Mouse (Mus musculus): ENCODE measurements at regions not wholly inside any gene's neighbourhood (a gene's known extent, or its start where the extent isn't known, plus 50 kb on each side); places are given as distances from the start of the nearest gene placed in this dataset.

- Histone ChIP-seq H3K27ac (ENCODE audit: low read length) (no peak overlapping the region), H3K9ac (ENCODE audit: low read length) (no peak overlapping the region), H3K4me3 (ENCODE audit: low read length) (no peak overlapping the region), H3K27me3 (ENCODE audit: control insufficient read depth, insufficient read depth, low read length) (no peaks in the 10 kb centered on the region), H3K4me2 (ENCODE audit: low read depth, low read length) (no peak overlapping the region), H3K9me3 (replicated peaks; ENCODE audit: control insufficient read depth, low read length) (no peaks in the 10 kb centered on the region), H3K4me1 (ENCODE audit: control insufficient read depth, insufficient read depth, low read length) (no peaks in the 10 kb centered on the region), H3K36me3 (ENCODE audit: control insufficient read depth, insufficient read depth) (no peaks in the 10 kb centered on the region)
- no peak for ATAC-seq (replicated peaks; ENCODE audit: extremely low read depth, insufficient read depth, low FRiP score)
Observed at GRCm38 (mm10) chr8:41964088-41964487, 547.2 kb upstream of the Frg1 start.

GRCm38 (mm10) chr8:41956878-41957277 lies 540.0 kb upstream of the Frg1 start:
- no peak for ATAC-seq (replicated peaks; ENCODE audit: extremely low read depth, insufficient read depth, low FRiP score)
- WGBS: 75% methylated on average over 1 of the region's 1 CpGs
- no peaks in the 10 kb centered on the region for H3K9me3 ChIP-seq (replicated peaks; ENCODE audit: control insufficient read depth, low read length)
- no peak overlapping the region for H3K9ac ChIP-seq (ENCODE audit: low read length)
- no peaks in the 10 kb centered on the region for H3K36me3 ChIP-seq (ENCODE audit: control insufficient read depth, insufficient read depth)
- H3K27ac ChIP-seq (ENCODE audit: low read length): no peak overlapping the region
- no peaks in the 10 kb centered on the region for H3K4me1 ChIP-seq (ENCODE audit: control insufficient read depth, insufficient read depth, low read length)
- no peak overlapping the region for H3K4me2 ChIP-seq (ENCODE audit: low read depth, low read length)
- H3K4me3 ChIP-seq (ENCODE audit: low read length): no peak overlapping the region
- no peaks in the 10 kb centered on the region for H3K27me3 ChIP-seq (ENCODE audit: control insufficient read depth, insufficient read depth, low read length)

DNA sequence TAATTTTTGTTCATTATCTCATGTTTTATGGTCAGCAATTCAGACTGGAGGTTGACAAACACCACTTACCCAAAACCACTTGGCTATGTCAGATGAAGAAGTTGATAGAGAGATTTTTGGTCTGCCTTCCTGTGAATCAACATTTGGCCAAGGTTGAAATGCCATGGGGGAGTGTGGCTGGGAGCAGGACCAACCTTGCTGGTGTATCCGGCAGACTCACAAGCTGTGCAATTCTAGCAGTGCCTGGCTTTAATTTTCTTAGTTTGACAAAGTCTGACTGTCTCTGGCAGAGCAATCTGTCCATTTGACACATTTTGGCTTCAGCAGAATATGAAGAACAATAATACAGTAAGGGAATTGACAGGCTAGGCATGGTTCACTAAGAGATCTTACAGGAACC lies 533.9 kb upstream of the Frg1 start:
- no peak overlapping the region for H3K9ac ChIP-seq (ENCODE audit: low read length)
- 84% methylated on average over 1 of the region's 1 CpGs for WGBS

GRCm38 (mm10) chr8:41939298-41939697 lies 522.4 kb upstream of the Frg1 start:
- H3K27ac ChIP-seq (ENCODE audit: low read length): no peak overlapping the region
- no peak overlapping the region for H3K9ac ChIP-seq (ENCODE audit: low read length)
- WGBS: 71% methylated on average over 4 of the region's 4 CpGs
- H3K4me1 ChIP-seq (ENCODE audit: control insufficient read depth, insufficient read depth, low read length): no peaks in the 10 kb centered on the region
- no peaks in the 10 kb centered on the region for H3K27me3 ChIP-seq (ENCODE audit: control insufficient read depth, insufficient read depth, low read length)
- no peak overlapping the region for H3K4me3 ChIP-seq (ENCODE audit: low read length)
- H3K36me3 ChIP-seq (ENCODE audit: control insufficient read depth, insufficient read depth): no peaks in the 10 kb centered on the region
- ATAC-seq (replicated peaks; ENCODE audit: extremely low read depth, insufficient read depth, low FRiP score): no peak
- no peaks in the 10 kb centered on the region for H3K9me3 ChIP-seq (replicated peaks; ENCODE audit: control insufficient read depth, low read length)
- no peak overlapping the region for H3K4me2 ChIP-seq (ENCODE audit: low read depth, low read length)

More for the DNA sequence above, 533.9 kb upstream of the Frg1 start:
- no peak for ATAC-seq (replicated peaks; ENCODE audit: extremely low read depth, insufficient read depth, low FRiP score)
- Histone ChIP-seq H3K27me3 (ENCODE audit: control insufficient read depth, insufficient read depth, low read length) (no peaks in the 10 kb centered on the region), H3K27ac (ENCODE audit: low read length) (no peak overlapping the region), H3K4me1 (ENCODE audit: control insufficient read depth, insufficient read depth, low read length) (no peaks in the 10 kb centered on the region), H3K9me3 (replicated peaks; ENCODE audit: control insufficient read depth, low read length) (no peaks in the 10 kb centered on the region), H3K4me2 (ENCODE audit: low read depth, low read length) (no peak overlapping the region), H3K4me3 (ENCODE audit: low read length) (no peak overlapping the region), H3K36me3 (ENCODE audit: control insufficient read depth, insufficient read depth) (no peaks in the 10 kb centered on the region)

- H3K4me3 ChIP-seq (ENCODE audit: low read length): no peak overlapping the region
- no peak overlapping the region for H3K9ac ChIP-seq (ENCODE audit: low read length)
- no peaks in the 10 kb centered on the region for H3K4me1 ChIP-seq (ENCODE audit: control insufficient read depth, insufficient read depth, low read length)
- WGBS: 71% methylated on average over 7 of the region's 7 CpGs
- H3K27ac ChIP-seq (ENCODE audit: low read length): no peak overlapping the region
- ATAC-seq (replicated peaks; ENCODE audit: extremely low read depth, insufficient read depth, low FRiP score): no peak
- no peaks in the 10 kb centered on the region for H3K27me3 ChIP-seq (ENCODE audit: control insufficient read depth, insufficient read depth, low read length)
- no peak overlapping the region for H3K4me2 ChIP-seq (ENCODE audit: low read depth, low read length)
- H3K9me3 ChIP-seq (replicated peaks; ENCODE audit: control insufficient read depth, low read length): no peaks in the 10 kb centered on the region
- no peaks in the 10 kb centered on the region for H3K36me3 ChIP-seq (ENCODE audit: control insufficient read depth, insufficient read depth)
Observed at GRCm38 (mm10) chr8:41921106-41921505, 504.2 kb upstream of the Frg1 start.

- no peaks in the 10 kb centered on the region for H3K4me1 ChIP-seq (ENCODE audit: control insufficient read depth, insufficient read depth, low read length)
- no peak for ATAC-seq (replicated peaks; ENCODE audit: extremely low read depth, insufficient read depth, low FRiP score)
- no peak overlapping the region for H3K9ac ChIP-seq (ENCODE audit: low read length)
- H3K27me3 ChIP-seq (ENCODE audit: control insufficient read depth, insufficient read depth, low read length): no peaks in the 10 kb centered on the region
- H3K27ac ChIP-seq (ENCODE audit: low read length): no peak overlapping the region
- no peaks in the 10 kb centered on the region for H3K9me3 ChIP-seq (replicated peaks; ENCODE audit: control insufficient read depth, low read length)
- H3K4me3 ChIP-seq (ENCODE audit: low read length): no peak overlapping the region
- no peaks in the 10 kb centered on the region for H3K36me3 ChIP-seq (ENCODE audit: control insufficient read depth, insufficient read depth)
- 77% methylated on average over 3 of the region's 3 CpGs for WGBS
- H3K4me2 ChIP-seq (ENCODE audit: low read depth, low read length): no peak overlapping the region
Observed at GRCm38 (mm10) chr8:41920536-41920935, 503.7 kb upstream of the Frg1 start.

GRCm38 (mm10) chr8:41878029-41878748 lies 461.3 kb upstream of the Frg1 start:
- no peaks in the 10 kb centered on the region for H3K36me3 ChIP-seq (ENCODE audit: control insufficient read depth, insufficient read depth)
- no peaks in the 10 kb centered on the region for H3K4me1 ChIP-seq (ENCODE audit: control insufficient read depth, insufficient read depth, low read length)
- no peaks in the 10 kb centered on the region for H3K9me3 ChIP-seq (replicated peaks; ENCODE audit: control insufficient read depth, low read length)
- 49% methylated on average over 2 of the region's 2 CpGs for WGBS
- no peak overlapping the region for H3K27ac ChIP-seq (ENCODE audit: low read length)
- no peak overlapping the region for H3K4me3 ChIP-seq (ENCODE audit: low read length)
- no peaks in the 10 kb centered on the region for H3K27me3 ChIP-seq (ENCODE audit: control insufficient read depth, insufficient read depth, low read length)
- no peak overlapping the region for H3K4me2 ChIP-seq (ENCODE audit: low read depth, low read length)
- H3K9ac ChIP-seq (ENCODE audit: low read length): no peak overlapping the region
- ATAC-seq (replicated peaks; ENCODE audit: extremely low read depth, insufficient read depth, low FRiP score): no peak

DNA sequence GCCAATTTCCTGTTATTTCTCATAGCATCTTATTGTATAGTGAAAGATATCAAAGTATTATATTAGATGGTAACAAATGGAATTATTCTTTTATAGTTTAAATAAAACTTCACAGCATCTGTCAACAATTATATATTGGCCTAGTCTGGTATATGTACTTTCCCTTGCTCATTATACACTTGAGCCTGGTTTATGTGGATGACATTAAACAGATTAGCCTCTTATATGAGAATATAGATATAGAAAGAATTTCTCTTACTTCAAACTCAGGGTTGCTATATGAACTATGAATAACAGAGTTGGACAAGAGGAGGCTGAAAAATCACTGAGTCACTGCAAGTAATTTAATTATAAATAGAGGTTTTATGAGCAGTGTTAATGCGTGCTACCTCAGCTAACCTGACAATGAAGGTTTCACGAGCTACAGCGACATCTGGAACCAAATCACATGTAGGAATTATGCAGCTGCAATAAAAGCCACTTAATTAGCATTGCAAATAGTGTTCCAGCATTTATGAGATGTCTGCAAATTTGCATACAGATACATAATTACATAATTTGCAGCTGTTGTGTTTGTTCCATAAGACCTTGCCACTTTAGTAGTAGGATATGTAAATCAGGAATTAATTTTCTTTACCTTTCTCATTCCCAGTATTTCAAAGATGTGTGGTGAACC lies 452.9 kb upstream of the Frg1 start:
- 86% methylated on average over 3 of the region's 3 CpGs for WGBS
- ATAC-seq (replicated peaks; ENCODE audit: extremely low read depth, insufficient read depth, low FRiP score): no peak
- H3K9ac ChIP-seq (ENCODE audit: low read length): no peak overlapping the region
- H3K9me3 ChIP-seq (replicated peaks; ENCODE audit: control insufficient read depth, low read length): no peaks in the 10 kb centered on the region
- no peak overlapping the region for H3K27ac ChIP-seq (ENCODE audit: low read length)
- no peaks in the 10 kb centered on the region for H3K4me1 ChIP-seq (ENCODE audit: control insufficient read depth, insufficient read depth, low read length)
- H3K36me3 ChIP-seq (ENCODE audit: control insufficient read depth, insufficient read depth): no peaks in the 10 kb centered on the region
- no peaks in the 10 kb centered on the region for H3K27me3 ChIP-seq (ENCODE audit: control insufficient read depth, insufficient read depth, low read length)
- no peak overlapping the region for H3K4me2 ChIP-seq (ENCODE audit: low read depth, low read length)
- no peak overlapping the region for H3K4me3 ChIP-seq (ENCODE audit: low read length)

DNA sequence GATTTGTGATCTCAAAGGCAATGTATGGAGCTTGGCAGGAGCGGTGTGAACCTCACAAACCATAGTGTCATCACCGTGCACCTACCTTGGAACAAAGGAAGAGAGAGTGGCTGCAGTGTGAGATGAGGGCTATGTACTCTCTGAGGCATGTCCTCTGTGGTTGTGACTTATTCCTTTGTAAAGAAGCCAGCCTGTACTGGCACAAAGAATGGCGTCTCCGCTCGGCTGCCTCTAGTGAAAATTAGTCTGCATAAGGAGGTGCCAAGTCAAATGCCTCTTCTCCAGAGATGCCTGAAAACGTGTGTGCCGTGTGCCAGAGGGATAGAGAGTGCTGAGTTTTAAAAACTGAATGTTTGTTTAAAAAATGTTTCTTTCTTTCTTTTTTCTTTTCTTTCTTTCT lies 444.0 kb upstream of the Frg1 start:
- H3K27ac ChIP-seq (ENCODE audit: low read length): no peak overlapping the region
- no peaks in the 10 kb centered on the region for H3K4me1 ChIP-seq (ENCODE audit: control insufficient read depth, insufficient read depth, low read length)
- H3K36me3 ChIP-seq (ENCODE audit: control insufficient read depth, insufficient read depth): no peaks in the 10 kb centered on the region
- no peak for ATAC-seq (replicated peaks; ENCODE audit: extremely low read depth, insufficient read depth, low FRiP score)
- H3K4me3 ChIP-seq (ENCODE audit: low read length): no peak overlapping the region
- 74% methylated on average over 7 of the region's 7 CpGs for WGBS
- no peak overlapping the region for H3K4me2 ChIP-seq (ENCODE audit: low read depth, low read length)
- H3K27me3 ChIP-seq (ENCODE audit: control insufficient read depth, insufficient read depth, low read length): no peaks in the 10 kb centered on the region
- H3K9ac ChIP-seq (ENCODE audit: low read length): no peak overlapping the region
- no peaks in the 10 kb centered on the region for H3K9me3 ChIP-seq (replicated peaks; ENCODE audit: control insufficient read depth, low read length)

Data from heart, embryonic 16.5 days (tissue).